Mouse (Mus musculus): ENCODE results near the gene Sectm1a. TPM values are rescaled to one million over a fixed set of nuclear protein-coding genes. Genes with fewer than 3 reads are reported as not detected.

Sectm1a gene
- polyA plus RNA-seq, 1 experiment from 2014 or later = 0.32 TPM

DNA sequence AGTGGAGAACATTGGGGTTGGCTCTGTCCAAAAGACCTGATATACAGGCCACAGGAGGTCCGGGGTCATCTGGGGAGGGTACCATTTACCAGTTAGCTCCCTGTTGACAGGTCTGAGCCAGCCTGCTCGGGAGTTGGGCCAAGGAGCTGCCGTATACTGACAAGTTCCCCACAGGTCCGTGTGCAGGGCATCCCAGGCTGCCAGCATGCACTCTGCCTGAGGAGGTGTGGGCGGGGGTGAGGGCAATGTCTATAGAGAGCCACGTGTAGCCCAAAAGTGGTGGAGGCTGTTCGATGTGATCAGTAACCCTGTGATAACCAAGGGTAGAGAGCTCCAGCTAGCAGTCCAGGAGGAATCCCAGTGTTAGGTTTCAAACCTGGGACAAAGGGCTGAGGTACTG is 18.7 kb upstream of the Sectm1a start:
- WGBS = 72% methylated on average over 7 of the region's 7 CpGs
- Histone ChIP-seq H3K9ac (ENCODE audit: low read depth, low read length) (no peak overlapping the region), H3K27me3 (replicated peaks; ENCODE audit: control insufficient read depth, insufficient read depth, low read length) (no peaks in the 10 kb centered on the region), H3K4me2 (no peak overlapping the region), H3K27ac (ENCODE audit: low read depth, low read length) (no peak overlapping the region), H3K4me1 (replicated peaks; ENCODE audit: control insufficient read depth, insufficient read depth, low read length) (peaks cover 8% of the 10 kb centered on the region; the same call in 1 of the 2 replicates), H3K36me3 (ENCODE audit: control insufficient read depth, insufficient read depth, low read length) (no peaks in the 10 kb centered on the region), H3K9me3 (ENCODE audit: control insufficient read depth, low read length) (no peaks in the 10 kb centered on the region), H3K4me3 (ENCODE audit: low read depth, low read length) (no peak overlapping the region)
- no peak for ATAC-seq (replicated peaks; ENCODE audit: low FRiP score)
- no peak for DNase-seq (ENCODE audit: low spot score)

- H3K27me3 ChIP-seq (replicated peaks; ENCODE audit: control insufficient read depth, insufficient read depth, low read length) = no peaks in the 10 kb centered on the region
- no peak overlapping the region for H3K27ac ChIP-seq (ENCODE audit: low read depth, low read length)
- no peaks in the 10 kb centered on the region for H3K4me1 ChIP-seq (replicated peaks; ENCODE audit: control insufficient read depth, insufficient read depth, low read length)
- 77% methylated on average over 14 of the region's 14 CpGs for WGBS
- no peak overlapping the region for H3K4me3 ChIP-seq (ENCODE audit: low read depth, low read length)
- no peak overlapping the region for H3K9ac ChIP-seq (ENCODE audit: low read depth, low read length)
- H3K4me2 ChIP-seq = no peak overlapping the region
- ATAC-seq (replicated peaks; ENCODE audit: low FRiP score) (no peak), DNase-seq (ENCODE audit: low spot score) (no peak)
- H3K9me3 ChIP-seq (ENCODE audit: control insufficient read depth, low read length) = no peaks in the 10 kb centered on the region
- H3K36me3 ChIP-seq (ENCODE audit: control insufficient read depth, insufficient read depth, low read length) = no peaks in the 10 kb centered on the region
Observed at GRCm38 (mm10) chr11:121092606-121093585, 11.9 kb upstream of the Sectm1a start.

- Histone ChIP-seq H3K27me3 (replicated peaks; ENCODE audit: control insufficient read depth, insufficient read depth, low read length) (no peaks in the 10 kb centered on the region), H3K4me3 (ENCODE audit: low read depth, low read length) (no peak overlapping the region), H3K9me3 (ENCODE audit: control insufficient read depth, low read length) (no peaks in the 10 kb centered on the region), H3K27ac (ENCODE audit: low read depth, low read length) (no peak overlapping the region), H3K9ac (ENCODE audit: low read depth, low read length) (no peak overlapping the region), H3K4me2 (no peak overlapping the region), H3K4me1 (replicated peaks; ENCODE audit: control insufficient read depth, insufficient read depth, low read length) (no peaks in the 10 kb centered on the region), H3K36me3 (ENCODE audit: control insufficient read depth, insufficient read depth, low read length) (no peaks in the 10 kb centered on the region)
- 64% methylated on average over 4 of the region's 4 CpGs for WGBS
- DNase-seq (ENCODE audit: low spot score) = no peak
- no peak for ATAC-seq (replicated peaks; ENCODE audit: low FRiP score)
Observed at GRCm38 (mm10) chr11:121090943-121091342, 9.9 kb upstream of the Sectm1a start.

DNA sequence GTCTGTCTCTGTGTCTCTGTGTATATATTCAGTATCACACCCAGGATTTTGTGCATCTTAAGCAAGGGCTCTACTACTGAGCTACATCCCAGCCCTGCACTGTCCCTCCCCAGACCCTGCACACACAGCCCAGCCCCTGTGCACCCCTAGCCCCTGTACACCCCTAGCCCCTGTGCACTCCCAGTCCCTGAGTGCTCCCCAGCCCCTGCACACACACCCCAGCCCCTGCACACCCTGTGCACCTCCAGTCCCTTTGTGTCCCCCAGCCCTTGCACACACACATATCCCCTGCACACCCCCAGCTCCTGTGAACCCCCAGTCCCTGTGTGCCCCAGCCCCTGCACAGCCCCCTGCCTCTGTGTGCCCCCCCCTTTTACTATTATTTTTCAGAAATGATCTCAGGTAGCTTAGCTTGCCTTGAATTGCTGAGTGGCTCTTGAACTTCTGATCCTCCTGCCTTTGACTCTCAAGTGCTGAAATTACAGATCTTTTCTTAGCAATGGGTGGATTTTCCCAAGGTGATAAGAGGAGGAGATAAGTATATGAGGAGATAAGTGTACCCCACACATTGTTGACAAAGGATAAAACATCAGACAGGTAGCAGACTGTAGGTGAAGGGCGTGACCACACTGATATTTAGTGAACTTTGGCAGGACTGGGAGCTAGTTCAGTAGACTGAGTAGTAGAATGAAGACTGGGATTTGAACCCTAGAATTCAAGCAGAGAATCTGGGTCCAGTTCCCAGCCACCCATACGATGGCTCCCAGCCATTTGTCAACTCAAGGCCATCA is 8.9 kb upstream of the Sectm1a start:
- ATAC-seq (replicated peaks; ENCODE audit: low FRiP score) = no peak
- no peaks in the 10 kb centered on the region for H3K27me3 ChIP-seq (replicated peaks; ENCODE audit: control insufficient read depth, insufficient read depth, low read length)
- 86% methylated on average over 2 of the region's 2 CpGs for WGBS
- no peak for DNase-seq (ENCODE audit: low spot score)
- H3K9ac ChIP-seq (ENCODE audit: low read depth, low read length) = no peak overlapping the region
- no peaks in the 10 kb centered on the region for H3K36me3 ChIP-seq (ENCODE audit: control insufficient read depth, insufficient read depth, low read length)
- no peak overlapping the region for H3K4me2 ChIP-seq
- H3K27ac ChIP-seq (ENCODE audit: low read depth, low read length) = no peak overlapping the region
- H3K4me3 ChIP-seq (ENCODE audit: low read depth, low read length) = no peak overlapping the region
- no peaks in the 10 kb centered on the region for H3K4me1 ChIP-seq (replicated peaks; ENCODE audit: control insufficient read depth, insufficient read depth, low read length)
- no peaks in the 10 kb centered on the region for H3K9me3 ChIP-seq (ENCODE audit: control insufficient read depth, low read length)

DNA sequence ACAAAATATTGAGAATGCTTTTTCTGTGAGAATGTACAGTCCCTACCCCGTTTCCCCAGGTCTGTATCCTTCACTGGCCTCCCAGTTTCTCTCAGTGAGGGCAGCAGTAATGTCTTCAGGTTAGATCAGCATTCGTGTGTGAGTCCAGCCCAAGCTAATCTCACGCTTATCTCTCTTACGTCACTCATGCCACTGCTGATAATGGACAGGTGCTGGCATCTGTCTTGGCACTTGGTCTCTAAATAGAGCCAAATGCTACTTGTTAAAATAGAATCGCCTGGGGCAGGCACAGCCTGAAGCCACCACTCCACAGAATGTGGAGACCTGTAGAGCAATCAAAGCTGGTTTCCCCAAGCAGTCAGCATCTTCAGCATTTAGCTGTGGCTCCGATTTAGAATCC is 8.0 kb upstream of the Sectm1a start:
- 59% methylated on average over 6 of the region's 6 CpGs for WGBS
- H3K4me3 ChIP-seq (ENCODE audit: low read depth, low read length) = no peak overlapping the region
- H3K27ac ChIP-seq (ENCODE audit: low read depth, low read length) = no peak overlapping the region
- no peaks in the 10 kb centered on the region for H3K9me3 ChIP-seq (ENCODE audit: control insufficient read depth, low read length)
- no peak overlapping the region for H3K4me2 ChIP-seq
- ATAC-seq (replicated peaks; ENCODE audit: low FRiP score) = no peak
- H3K9ac ChIP-seq (ENCODE audit: low read depth, low read length) = no peak overlapping the region
- no peak for DNase-seq (ENCODE audit: low spot score)
- no peaks in the 10 kb centered on the region for H3K4me1 ChIP-seq (replicated peaks; ENCODE audit: control insufficient read depth, insufficient read depth, low read length)
- H3K36me3 ChIP-seq (ENCODE audit: control insufficient read depth, insufficient read depth, low read length) = no peaks in the 10 kb centered on the region
- no peaks in the 10 kb centered on the region for H3K27me3 ChIP-seq (replicated peaks; ENCODE audit: control insufficient read depth, insufficient read depth, low read length)

DNA sequence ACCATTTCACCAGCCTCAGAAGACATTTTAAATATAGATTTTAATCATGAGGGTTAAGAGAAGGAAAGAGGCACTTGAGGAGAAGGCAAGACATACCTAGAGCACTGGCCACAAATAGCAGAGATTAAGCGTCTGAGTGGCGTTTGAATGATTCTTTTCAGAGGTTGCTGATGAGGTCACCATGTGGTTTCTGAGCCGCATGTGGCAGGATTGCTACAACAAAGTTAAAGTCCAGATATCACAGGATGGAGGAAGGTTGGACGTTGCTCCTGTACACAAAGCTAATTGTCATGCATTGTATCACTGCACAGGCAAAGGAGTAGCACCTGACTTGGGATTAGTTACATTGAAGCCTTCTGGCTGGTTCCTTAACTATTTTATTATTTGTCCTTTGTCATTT is 5.3 kb upstream of the Sectm1a start:
- Histone ChIP-seq H3K4me3 (ENCODE audit: low read depth, low read length) (no peak overlapping the region), H3K27ac (ENCODE audit: low read depth, low read length) (no peak overlapping the region), H3K27me3 (replicated peaks; ENCODE audit: control insufficient read depth, insufficient read depth, low read length) (no peaks in the 10 kb centered on the region), H3K36me3 (ENCODE audit: control insufficient read depth, insufficient read depth, low read length) (no peaks in the 10 kb centered on the region), H3K9ac (ENCODE audit: low read depth, low read length) (no peak overlapping the region), H3K4me1 (replicated peaks; ENCODE audit: control insufficient read depth, insufficient read depth, low read length) (0 out of 2 replicates have a peak, but pooled peaks cover 2% of the 10 kb centered on the region), H3K9me3 (ENCODE audit: control insufficient read depth, low read length) (no peaks in the 10 kb centered on the region), H3K4me2 (no peak overlapping the region)
- WGBS = 39% methylated on average over 4 of the region's 4 CpGs
- DNase-seq (ENCODE audit: low spot score) (no peak), ATAC-seq (replicated peaks; ENCODE audit: low FRiP score) (no peak)

GRCm38 (mm10) chr11:121085181-121085580 is 4.2 kb upstream of the Sectm1a start:
- no peaks in the 10 kb centered on the region for H3K36me3 ChIP-seq (ENCODE audit: control insufficient read depth, insufficient read depth, low read length)
- 0 out of 2 replicates have a peak, but pooled peaks cover 2% of the 10 kb centered on the region for H3K4me1 ChIP-seq (replicated peaks; ENCODE audit: control insufficient read depth, insufficient read depth, low read length)
- no peak overlapping the region for H3K4me3 ChIP-seq (ENCODE audit: low read depth, low read length)
- no peak overlapping the region for H3K4me2 ChIP-seq
- no peak overlapping the region for H3K27ac ChIP-seq (ENCODE audit: low read depth, low read length)
- 69% methylated on average over 5 of the region's 5 CpGs for WGBS
- no peak overlapping the region for H3K9ac ChIP-seq (ENCODE audit: low read depth, low read length)
- ATAC-seq (replicated peaks; ENCODE audit: low FRiP score) (no peak), DNase-seq (ENCODE audit: low spot score) (no peak)
- H3K9me3 ChIP-seq (ENCODE audit: control insufficient read depth, low read length) = no peaks in the 10 kb centered on the region
- H3K27me3 ChIP-seq (replicated peaks; ENCODE audit: control insufficient read depth, insufficient read depth, low read length) = no peaks in the 10 kb centered on the region

DNA sequence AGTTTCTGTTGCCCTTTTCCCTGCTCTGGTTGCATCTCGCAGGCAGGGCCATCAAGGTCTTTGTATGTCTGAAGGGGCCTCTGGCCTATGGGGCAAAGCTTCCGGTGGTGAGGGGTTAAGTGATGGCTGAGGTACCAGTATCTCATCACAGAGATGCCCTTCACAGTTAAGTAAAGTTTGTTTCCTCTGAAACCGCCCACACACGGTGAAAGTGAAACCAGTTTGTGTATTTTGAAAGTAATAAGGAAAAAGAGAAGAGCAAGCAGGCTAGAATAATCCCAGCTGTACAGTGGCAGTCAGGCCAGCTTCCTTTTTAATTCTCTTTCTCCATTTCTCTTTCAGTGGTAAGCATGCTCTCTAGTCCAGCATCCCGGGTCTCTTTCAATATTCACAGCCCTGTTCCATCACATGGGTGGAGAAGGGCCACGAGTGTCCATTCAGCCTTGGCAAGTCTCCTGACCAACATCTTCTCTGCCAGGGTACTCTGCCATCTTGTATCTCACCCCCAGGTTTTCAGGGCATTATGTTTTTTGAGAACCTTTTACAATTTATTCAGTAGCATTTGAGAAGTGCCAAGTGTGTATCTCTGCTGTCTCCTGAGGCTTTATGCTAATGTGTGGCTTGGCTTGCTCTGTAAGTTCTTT is 2.0 kb upstream of the Sectm1a start:
- ATAC-seq (replicated peaks; ENCODE audit: low FRiP score) (no peak), DNase-seq (ENCODE audit: low spot score) (no peak)
- WGBS = 66% methylated on average over 6 of the region's 6 CpGs
- no peaks in the 10 kb centered on the region for H3K9me3 ChIP-seq (ENCODE audit: control insufficient read depth, low read length)
- peak overlapping the region; percentile 27; the same call in 1 of the 2 replicates for H3K4me2 ChIP-seq
- H3K36me3 ChIP-seq (ENCODE audit: control insufficient read depth, insufficient read depth, low read length) = no peaks in the 10 kb centered on the region
- no peak overlapping the region for H3K27ac ChIP-seq (ENCODE audit: low read depth, low read length)
- no peaks in the 10 kb centered on the region for H3K27me3 ChIP-seq (replicated peaks; ENCODE audit: control insufficient read depth, insufficient read depth, low read length)
- H3K4me3 ChIP-seq (ENCODE audit: low read depth, low read length) = no peak overlapping the region
- no peak overlapping the region for H3K9ac ChIP-seq (ENCODE audit: low read depth, low read length)
- 0 out of 2 replicates have a peak, but pooled peaks cover 2% of the 10 kb centered on the region for H3K4me1 ChIP-seq (replicated peaks; ENCODE audit: control insufficient read depth, insufficient read depth, low read length)

Measured in liver, embryonic 11.5 days (tissue).